Mouse (Mus musculus) liver, postnatal 0 days (tissue): Measurements from ENCODE around the gene Ubl7.

ENCODE experiments used
- CTCF ChIP-seq: sonication (generic); IDR thresholded peaks from 2 replicates; pipeline ENCODE4 v1.5.1; 2016; ENCODE audit warnings: antibody characterized with exemption, low read depth
- EP300 ChIP-seq: IDR thresholded peaks from 2 replicates; pipeline ENCODE4 v1.6.1; 2016; ENCODE audit warnings: antibody characterized with exemption, low read depth, mild to moderate bottlenecking

GRCm38 (mm10) chr9:57867880-57868279 lies 42.9 kb upstream of the Ubl7 start:
- TF ChIP-seq CTCF = no peak
- TF ChIP-seq EP300 = no peak
